Mouse (Mus musculus): ENCODE data around the gene Mrps6.

DNA sequence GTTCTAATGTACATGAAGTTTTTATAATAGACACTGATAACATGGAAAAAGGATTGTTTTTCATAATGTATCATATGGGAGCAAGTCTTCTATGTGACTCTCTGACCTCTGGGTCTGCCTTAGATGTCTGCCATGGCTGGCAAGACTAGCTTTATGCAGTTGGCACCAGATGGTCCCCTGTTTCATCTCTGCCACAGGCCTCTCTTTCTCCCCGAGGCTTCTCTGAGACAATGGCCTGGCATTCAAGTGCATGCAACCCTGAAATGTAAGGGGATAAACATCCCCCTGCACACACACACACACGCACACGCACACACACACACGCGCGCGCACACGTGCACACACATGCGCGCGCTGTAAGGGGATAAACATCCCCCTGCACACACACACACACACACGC lies 83.0 kb downstream of the Mrps6 start:
- TF ChIP-seq CTCF (IDR thresholded peaks at IDR 0.05; ENCODE audit: borderline replicate concordance, insufficient read depth, low read length) (no peak), POLR2A (IDR thresholded peaks at IDR 0.05; ENCODE audit: low read depth, low read length) (no peak)

All from embryonic fibroblast, embryonic 13.5 days (primary cell).